Mouse (Mus musculus) spleen, adult 2 months (tissue): ENCODE data around the gene Gosr1.

ENCODE experiments used
- CTCF ChIP-seq: fragments of 200-500 bp; IDR thresholded peaks from 2 replicates; pipeline ENCODE4 v1.5.1; 2011; ENCODE audit warnings: mild to moderate bottlenecking, inconsistent platforms; ENCODE audit not compliant: insufficient read depth, insufficient read length, insufficient replicate concordance; ENCODE audit errors: extremely low read depth
- POLR2A ChIP-seq: fragments of 200-500 bp; IDR thresholded peaks from 2 replicates; pipeline ENCODE4 v1.6.1; 2011; ENCODE audit warnings: low read depth, low read length, inconsistent platforms

GRCm38 (mm10) chr11:76707656-76708055 lies 55.7 kb downstream of the Gosr1 start:
- no peak for TF ChIP-seq POLR2A
- no peak for TF ChIP-seq CTCF
